Mouse (Mus musculus) E14TG2a.4 (cell line): ENCODE results near the gene E130308A19Rik.

Source experiments
- CTCF ChIP-seq: conservative IDR thresholded peaks from 2 replicates; pipeline ENCODE4 v1.5.1; 2014; ENCODE audit warnings: low read length
- NANOG ChIP-seq: IDR thresholded peaks from 2 replicates; pipeline ENCODE4 v1.6.1; 2014; ENCODE audit warnings: borderline replicate concordance, low read length, mixed read lengths
- POU5F1 ChIP-seq: IDR thresholded peaks from 2 replicates; pipeline ENCODE4 v1.6.1; 2014; ENCODE audit warnings: low read length, borderline replicate concordance

DNA sequence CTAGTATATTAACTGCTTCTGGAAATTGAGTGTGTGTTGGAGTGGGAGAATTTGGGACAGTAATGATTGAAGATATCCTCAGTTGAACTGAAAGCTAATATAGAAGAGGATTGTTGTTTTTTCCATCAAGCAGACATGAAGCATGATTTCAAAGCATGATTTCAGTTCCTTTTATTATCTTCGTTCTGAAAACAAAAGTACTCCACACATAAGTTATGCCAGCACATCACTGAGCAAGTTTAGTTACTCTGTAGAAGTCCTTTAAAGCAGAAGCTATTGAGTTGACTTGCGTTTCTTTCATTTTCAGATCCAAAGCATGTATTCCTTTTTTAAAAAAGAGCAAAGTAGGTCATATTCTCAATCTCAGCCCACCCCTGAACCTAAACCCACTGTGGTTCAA lies 29.5 kb upstream of the E130308A19Rik start:
- TF ChIP-seq CTCF, result no peak
- TF ChIP-seq NANOG, result no peak
- TF ChIP-seq POU5F1, result no peak
